ENCODE assay signal across 17 mouse cellular contexts in the genomic region with DNA sequence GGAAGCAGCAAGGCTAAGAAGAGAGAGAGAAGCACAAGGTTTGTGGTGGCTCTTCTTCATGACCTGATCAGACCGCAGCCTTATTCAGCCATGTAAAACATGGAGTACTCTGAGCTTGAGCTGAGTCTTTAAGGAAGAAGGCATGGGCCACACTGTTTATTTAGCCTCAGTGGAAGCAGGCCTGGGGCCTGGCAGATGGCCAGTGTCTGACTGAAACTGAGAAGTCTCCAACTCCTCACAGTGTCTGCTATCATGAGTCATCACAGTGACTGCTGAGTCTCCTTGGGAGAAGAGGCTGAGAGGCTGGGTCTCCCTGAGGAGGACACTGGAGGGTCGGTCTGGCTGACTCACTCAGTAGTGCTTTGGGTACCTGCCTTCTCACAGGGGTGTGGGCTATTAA. TPM values are rescaled to one million over a fixed set of nuclear protein-coding genes. Genes with fewer than 3 reads are reported as not detected.
DNase-seq lines count a peak whose midpoint lies in the region; ATAC-seq and TF ChIP-seq lines count a peak whose summit lies in the region.
"Had no signal": no experiment of that assay in that cellular context is flagged by ENCODE, and none has a peak within 500 bp of the region (broad histone marks: within the 10 kb centered on the region; RNA-seq: fewer than 3 reads in every experiment).

No protein-coding gene starts in this region.

- peak; percentile 34; the same call in 1 of the 2 replicates for ATAC-seq in frontal cortex, adult (ENCODE audit: low TSS enrichment)
- ATAC-seq: CD4-positive, CD25-positive, alpha-beta regulatory T cell, adult 4 months; liver, postnatal 0 days; midbrain, embryonic 13.5 days had no signal

- no peak for DNase-seq in frontal cortex, postnatal 10 days (ENCODE audit: low spot score in 2 of 2)
- no peak for DNase-seq in testis, postnatal 14 days (ENCODE audit: low spot score)
- peak; percentile 21 for DNase-seq in fibroblast of lung, adult 2 months (ENCODE audit: low read depth)
- DNase-seq in right cerebral cortex, postnatal 36 days (ENCODE audit: low spot score in 2 of 2), result peak; percentile 18
- no peak for DNase-seq in neural tube, embryonic 10.5 days (ENCODE audit: extremely low spot score, low spot score)
- DNase-seq in retina, postnatal 1 day, result no peak
- DNase-seq: kidney, postnatal 25 days; liver, postnatal 0 days; thymus, adult 2 months had no signal

- H3K27me3 ChIP-seq in testis, adult 2 months (ENCODE audit: control insufficient read depth, insufficient read depth, low read length), result no peaks in the 10 kb centered on the region
- H3K27me3 ChIP-seq: embryonic facial prominence, embryonic 13.5 days; hindbrain, embryonic 13.5 days; midbrain, embryonic 13.5 days; neural tube, embryonic 13.5 days had no signal

- peak overlapping the region; percentile 23 for H3K4me3 ChIP-seq in testis, adult 2 months (ENCODE audit: control insufficient read depth, low read depth, low read length)
- H3K4me3 ChIP-seq: embryonic facial prominence, embryonic 13.5 days; heart, embryonic 10.5 days; hindbrain, embryonic 13.5 days; midbrain, embryonic 13.5 days; neural tube, embryonic 13.5 days had no signal

- no peak overlapping the region for H3K27ac ChIP-seq in testis, adult 2 months (ENCODE audit: control insufficient read depth, insufficient read depth, low read depth, low read length)
- H3K27ac ChIP-seq: embryonic facial prominence, embryonic 13.5 days; heart, embryonic 10.5 days; hindbrain, embryonic 13.5 days; midbrain, embryonic 13.5 days; neural tube, embryonic 13.5 days had no signal

- no peak for TF ChIP-seq POLR2A in testis, adult 2 months (IDR thresholded peaks at IDR 0.05; ENCODE audit: control insufficient read depth, low read depth, low read length)

- no peaks in the 10 kb centered on the region for H3K36me3 ChIP-seq in testis, adult 2 months (ENCODE audit: control insufficient read depth, insufficient read depth, low read length)
- H3K36me3 ChIP-seq: embryonic facial prominence, embryonic 13.5 days; heart, embryonic 10.5 days; midbrain, embryonic 13.5 days had no signal

- H3K4me1 ChIP-seq in testis, adult 2 months (ENCODE audit: control insufficient read depth, insufficient read depth, low read length), result peaks cover 3% of the 10 kb centered on the region
- H3K4me1 ChIP-seq: embryonic facial prominence, embryonic 13.5 days; midbrain, embryonic 13.5 days had no signal

- no peak for TF ChIP-seq CTCF in testis, adult 2 months (IDR thresholded peaks at IDR 0.05; ENCODE audit: control insufficient read depth, insufficient read depth, insufficient replicate concordance, low read depth, low read length)

RNA-seq across cellular contexts. Expression of gene Glra1, which starts 33.6 kb away (rescaled TPM):
- not detected in 2 replicates for polyA plus RNA-seq in testis, adult 2 months (2012; rRNA removed)
- polyA plus RNA-seq: CD4-positive, CD25-positive, alpha-beta regulatory T cell, adult 4 months; embryonic facial prominence, embryonic 13.5 days; heart, embryonic 10.5 days; liver, postnatal 0 days; thymus, adult 2 months had no signal

Comparison
In these comparisons a context has a peak if more than half of its experiments do, and no peak if none do; other contexts are left out.
1. DNase-seq: peak in fibroblast of lung, adult 2 months (single experiment) and right cerebral cortex, postnatal 36 days (2 of 2); none in frontal cortex, postnatal 10 days (0 of 2), testis, postnatal 14 days (single experiment), neural tube, embryonic 10.5 days (single experiment) and retina, postnatal 1 day (single experiment).